Mouse (Mus musculus): ENCODE measurements around the gene Gm37240.

GRCm38 (mm10) chr3:85364591-85365343 is 522.6 kb downstream of the Gm37240 start:
- TF ChIP-seq POLR2A (IDR thresholded peaks at IDR 0.05; ENCODE audit: low read depth, low read length) (no peak), CTCF (IDR thresholded peaks at IDR 0.05; ENCODE audit: borderline replicate concordance, insufficient read depth, low read length) (no peak)
